In genomic region chr11:98345253-98345652, GRCm38 (mm10) we compare ENCODE assay signal across 9 mouse cellular contexts. TPM values are rescaled to one million over a fixed set of nuclear protein-coding genes. Genes with fewer than 3 reads are reported as not detected.
A peak's percentile ranks its signal among the peaks of the same experiment; 100 is the strongest.
DNase-seq lines count a peak whose midpoint lies in the region; ATAC-seq lines count a peak whose summit lies in the region.
"Had no signal": no experiment of that assay in that cellular context is flagged by ENCODE, and none has a peak within 500 bp of the region (broad histone marks: within the 10 kb centered on the region; RNA-seq: fewer than 3 reads in every experiment).

No protein-coding gene starts in this region.

- WGBS in hindbrain, embryonic 10.5 days, result 2% methylated on average over 14 of the region's 14 CpGs

- peak overlapping the region; percentile 36 for H3K4me3 ChIP-seq in hindbrain, embryonic 10.5 days

- H3K9me3 ChIP-seq in hindbrain, embryonic 10.5 days, result no peaks in the 10 kb centered on the region

- H3K27me3 ChIP-seq in hindbrain, embryonic 10.5 days (ENCODE audit: insufficient read depth, poor library complexity, severe bottlenecking), result peaks cover 99% of the 10 kb centered on the region

- no peak overlapping the region for H3K27ac ChIP-seq in hindbrain, embryonic 10.5 days
- H3K27ac ChIP-seq: macrophage had no signal

- H3K36me3 ChIP-seq in hindbrain, embryonic 10.5 days, result no peaks in the 10 kb centered on the region

- DNase-seq in NIH3T3 (ENCODE audit: low read depth), result peak; percentile 83
- peak; percentile 94 for DNase-seq in cerebellum, adult 9-10 months
- peak; percentile 82 for DNase-seq in hindbrain, embryonic 10.5 days (ENCODE audit: low spot score)
- peak; percentile 90 to 92 for DNase-seq in layer of hippocampus, postnatal 10 days (ENCODE audit: low spot score in 2 of 2)
- peak; percentile 86 for DNase-seq in lung, postnatal 14 days
- DNase-seq in right cerebral cortex, postnatal 10 days (ENCODE audit: low spot score in 2 of 2), result peak; percentile 86 to 89
- DNase-seq in urinary bladder, postnatal 14 days (ENCODE audit: low spot score), result peak; percentile 80

- 0 out of 2 replicates have a peak, but pooled peaks have one; percentile 5 for ATAC-seq in frontal cortex, adult (ENCODE audit: low TSS enrichment)

- H3K4me1 ChIP-seq in hindbrain, embryonic 10.5 days (replicated peaks), result peaks cover 49% of the 10 kb centered on the region

RNA-seq across cellular contexts. Expression of gene Ppp1r1b, which starts 3.0 kb away (rescaled TPM):
- polyA plus RNA-seq in hindbrain, embryonic 10.5 days (2016; fragmentation: Nextera tagmentation; extraction: Ambion mirVana), result 1.0 and 1.3 TPM in 2 replicates
- 10 to 100 TPM; 17.5 to 24.1 TPM for total RNA-seq in layer of hippocampus, postnatal 10 days (2021)
- polyA plus RNA-seq: macrophage had no signal

RNA-seq across cellular contexts. Expression of gene Stard3, which starts 12.9 kb away (rescaled TPM):
- polyA plus RNA-seq in hindbrain, embryonic 10.5 days (2016; fragmentation: Nextera tagmentation; extraction: Ambion mirVana), result 55.5 and 57.8 TPM in 2 replicates
- total RNA-seq in layer of hippocampus, postnatal 10 days (2021), result 10 to 100 TPM; 19.2 to 19.5 TPM

RNA-seq across cellular contexts. Expression of gene Neurod2, which starts 15.8 kb away (rescaled TPM):
- polyA plus RNA-seq in hindbrain, embryonic 10.5 days (2016; fragmentation: Nextera tagmentation; extraction: Ambion mirVana), result 0.07 and 0.13 TPM in 2 replicates
- 100 to 1,000 TPM; 114 to 118 TPM for total RNA-seq in layer of hippocampus, postnatal 10 days (2021)
- polyA plus RNA-seq: macrophage had no signal

RNA-seq across cellular contexts. Expression of gene Tcap, which starts 38.4 kb away (rescaled TPM):
- polyA plus RNA-seq in hindbrain, embryonic 10.5 days (2016; fragmentation: Nextera tagmentation; extraction: Ambion mirVana), result 0.17 and 0.29 TPM in 2 replicates
- 1 to 10 TPM; 1.4 to 1.6 TPM for total RNA-seq in layer of hippocampus, postnatal 10 days (2021)

RNA-seq across cellular contexts. Expression of gene Pnmt, which starts 41.0 kb away (rescaled TPM):
- polyA plus RNA-seq in hindbrain, embryonic 10.5 days (2016; fragmentation: Nextera tagmentation; extraction: Ambion mirVana), result 0.65 and 1.2 TPM in 2 replicates
- not detected for total RNA-seq in layer of hippocampus, postnatal 10 days (2021)
- polyA plus RNA-seq: macrophage had no signal
